Mouse (Mus musculus) left cerebral cortex, postnatal 4 days (tissue): ENCODE measurements at regions not wholly inside any gene's neighbourhood (a gene's known extent, or its start where the extent isn't known, plus 50 kb on each side); places are given as distances from the start of the nearest gene placed in this dataset.
"Not testable (repeated sequence)": the region's sequence is repeated elsewhere in the genome, so short reads cannot be mapped to it uniquely, and the experiment has no call there.

Experiments
- DNase-seq: peaks from one replicate; pipeline ENCODE4 v3.0.0-alpha.2; 2022
- intact Hi-C: fragments of 180-260 bp; cut with DNase I; formaldehyde crosslinking; loops from one replicate; pipeline ENCODE4 v1.15.1; 2025

DNA sequence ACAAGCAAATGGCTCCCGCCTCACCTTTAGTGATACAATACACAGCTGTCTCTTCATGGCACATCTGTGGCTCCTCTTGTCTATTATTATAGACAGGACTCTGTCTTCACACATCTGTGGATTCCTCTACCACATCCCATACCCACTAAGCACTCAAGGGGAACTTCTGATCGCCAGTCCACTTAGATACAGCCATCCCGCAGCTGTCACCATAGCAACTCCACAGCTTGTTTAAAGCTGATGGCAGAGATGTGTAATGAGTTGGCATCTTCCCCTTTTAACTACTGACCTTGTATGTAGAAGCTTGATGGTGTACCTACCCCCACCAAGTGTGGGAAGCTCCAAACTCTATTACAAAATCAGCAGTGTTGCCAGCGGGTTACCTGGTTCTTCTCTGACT, 109.5 kb upstream of the Pfn2 start:
- intact Hi-C loops: no loop called here

DNA sequence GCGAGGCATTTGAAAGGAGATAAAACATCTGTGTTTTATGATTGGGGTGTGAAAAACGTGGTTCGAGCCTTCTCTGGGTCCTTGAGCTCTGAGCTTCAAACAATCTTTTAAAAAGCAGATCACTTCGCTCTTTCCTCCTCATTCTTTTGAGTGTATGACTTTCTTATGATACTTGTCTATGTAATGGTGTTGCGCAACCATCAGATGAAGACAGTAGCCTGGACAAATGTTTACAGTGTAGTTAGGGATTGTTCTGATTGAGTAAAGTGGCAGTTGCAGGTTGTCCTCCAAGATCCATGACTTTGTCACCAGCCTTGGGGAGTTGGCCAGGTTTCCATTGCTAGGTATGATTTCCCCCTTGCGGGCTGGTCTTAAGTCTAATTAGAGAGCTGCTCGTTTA, 116.1 kb upstream of the Pfn2 start:
- intact Hi-C loops: no loop called here
- no peak for DNase-seq

More for the DNA sequence above, 109.5 kb upstream of the Pfn2 start:
- no peak for DNase-seq

DNA sequence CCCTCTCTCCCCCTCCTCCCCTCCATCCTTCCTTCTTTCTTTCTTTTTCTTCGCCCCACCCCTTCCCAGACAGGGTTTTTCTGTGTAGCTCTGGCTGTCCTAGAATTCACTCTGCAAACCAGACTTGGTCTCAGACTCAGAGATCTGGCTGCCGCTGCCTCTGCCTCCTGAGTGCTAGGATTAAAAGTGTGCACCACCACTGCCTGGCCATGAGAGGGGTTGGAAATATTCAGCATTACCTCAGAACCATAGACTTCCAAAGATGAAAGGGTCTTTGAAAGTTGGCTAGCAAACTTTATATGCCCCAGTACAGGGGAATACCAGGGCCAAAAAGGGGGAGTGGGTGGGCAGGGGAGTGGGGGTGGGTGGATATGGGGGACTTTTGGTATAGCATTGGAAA, 122.7 kb upstream of the Pfn2 start:
- DNase-seq, intact Hi-C loops: not testable (repeated sequence)

DNA sequence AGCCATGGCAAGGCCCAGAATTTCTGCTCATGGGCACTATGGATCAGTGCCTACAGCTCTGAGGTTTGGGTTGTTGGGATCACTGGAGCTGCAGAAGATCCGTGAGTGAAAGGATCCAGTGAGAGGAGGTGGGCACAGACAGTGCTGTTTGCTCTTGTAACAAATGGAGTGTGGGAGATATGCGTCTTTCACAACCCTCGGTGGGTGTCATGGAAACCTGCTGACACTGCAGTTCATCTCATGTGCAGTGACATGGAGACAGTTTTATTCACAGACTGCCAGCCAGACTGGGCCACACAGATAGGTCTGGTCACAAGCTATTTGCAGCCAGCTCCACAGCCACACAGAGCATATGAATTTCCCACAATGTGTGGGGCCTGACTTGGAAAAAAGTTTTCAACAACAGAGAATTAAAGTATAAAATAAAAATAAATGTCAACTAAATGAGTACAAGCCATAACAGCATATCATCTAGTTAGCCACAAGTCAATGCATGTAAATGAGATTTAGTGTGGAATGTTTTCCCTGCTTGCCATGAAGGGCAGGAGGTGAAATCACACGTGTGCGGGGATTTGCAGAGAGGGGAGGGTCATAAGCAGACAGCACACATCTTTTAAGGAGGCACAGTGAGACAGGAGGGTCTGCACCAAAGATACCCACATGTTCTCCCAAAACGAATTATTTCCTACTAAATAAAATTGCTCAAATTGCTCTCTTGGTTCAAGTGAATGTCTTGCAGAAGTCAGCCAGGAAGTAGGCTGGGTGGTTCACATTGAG, 124.8 kb upstream of the Pfn2 start:
- DNase-seq: peak; percentile 39
- intact Hi-C loops: no loop called here

DNA sequence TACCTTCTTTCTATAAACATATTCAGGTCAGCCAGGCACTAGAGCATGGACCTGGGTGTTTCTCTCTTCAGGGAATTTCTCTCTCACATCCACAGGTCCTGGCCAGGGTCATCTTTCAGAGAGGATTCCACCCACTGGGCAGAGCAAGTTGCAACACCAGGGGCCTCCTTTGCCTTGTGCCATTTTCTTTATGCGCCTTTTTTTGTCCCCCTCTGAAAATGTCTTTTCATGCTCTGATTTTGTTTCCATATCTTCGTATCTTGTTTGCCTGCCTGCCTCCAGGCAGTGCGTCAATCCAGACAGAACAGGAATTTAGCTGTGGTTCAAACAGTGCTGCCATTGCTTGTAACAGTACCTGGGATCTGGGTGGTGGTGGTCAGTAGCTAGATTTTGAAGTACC, 125.7 kb upstream of the Pfn2 start:
- no peak for DNase-seq
- intact Hi-C loops: no loop called here

DNA sequence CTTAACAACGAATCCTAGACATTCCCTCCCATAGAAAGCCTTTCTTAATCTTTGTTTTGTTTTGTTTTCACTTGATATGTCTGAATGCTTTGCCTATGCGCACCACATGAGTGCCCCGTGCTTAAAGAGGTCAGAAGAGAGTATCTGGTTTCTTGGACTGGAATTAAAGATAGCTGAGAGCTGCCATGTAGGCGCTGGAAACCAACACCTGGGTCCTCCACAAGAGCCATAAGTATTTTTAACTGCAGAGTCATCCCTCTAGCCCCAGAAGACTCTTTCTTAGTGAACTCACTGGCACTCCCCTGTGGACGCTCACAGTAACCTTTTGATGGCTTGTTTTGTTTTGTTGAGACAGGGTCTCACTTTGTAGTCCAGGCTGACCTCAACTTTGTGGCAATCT, 127.5 kb upstream of the Pfn2 start:
- intact Hi-C loops: no loop called here
- no peak for DNase-seq

DNA sequence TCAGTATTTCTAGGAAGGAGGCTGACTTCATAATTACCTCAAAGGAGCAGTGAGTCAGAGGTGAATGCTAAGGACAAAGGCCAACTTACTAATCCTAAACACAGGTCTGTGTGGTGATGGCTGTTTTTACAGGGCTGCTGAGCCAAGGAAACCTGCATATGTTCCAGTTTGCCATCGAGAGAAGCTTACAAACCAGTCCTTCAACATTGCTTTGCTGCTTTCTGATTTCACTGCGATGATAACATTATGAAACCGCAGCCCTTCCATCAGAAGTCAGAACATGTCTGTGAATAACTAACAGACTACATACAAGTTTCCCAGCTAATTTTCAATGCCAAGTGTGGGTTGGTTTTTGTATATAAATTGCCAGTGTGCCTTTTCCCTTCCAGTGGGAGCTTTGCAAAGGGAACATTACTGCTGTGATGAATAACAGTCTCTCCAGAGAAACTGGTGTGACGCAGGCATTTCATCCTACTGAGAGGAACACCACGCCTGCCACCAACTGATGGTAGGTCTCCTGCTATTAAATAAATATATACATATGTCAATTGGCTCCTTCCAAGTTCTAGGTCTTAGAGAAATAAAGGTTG, 128.9 kb upstream of the Pfn2 start:
- DNase-seq: no peak
- intact Hi-C loops: no loop called here

DNA sequence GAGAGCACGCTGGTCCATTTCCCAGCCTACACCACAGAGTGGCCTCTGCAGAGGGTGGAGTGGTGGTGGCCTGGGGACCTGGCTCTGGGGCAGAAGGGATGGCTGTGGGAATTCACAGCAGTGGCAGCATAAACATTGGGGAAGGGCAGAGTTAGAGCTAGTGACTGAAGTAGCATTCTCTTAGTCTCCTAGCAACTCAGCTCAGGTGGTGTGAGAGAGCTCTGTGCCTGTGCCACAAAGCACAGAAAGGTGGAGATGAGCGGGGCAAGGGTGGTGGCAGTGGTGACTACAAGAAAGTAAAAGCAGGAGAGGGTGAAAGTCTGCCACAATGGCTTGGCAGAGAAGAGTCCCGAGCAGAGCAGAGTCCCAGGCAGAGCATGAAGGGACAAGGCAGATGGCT, 140.3 kb upstream of the Pfn2 start:
- DNase-seq: no peak
- intact Hi-C loops: no loop called here

DNA sequence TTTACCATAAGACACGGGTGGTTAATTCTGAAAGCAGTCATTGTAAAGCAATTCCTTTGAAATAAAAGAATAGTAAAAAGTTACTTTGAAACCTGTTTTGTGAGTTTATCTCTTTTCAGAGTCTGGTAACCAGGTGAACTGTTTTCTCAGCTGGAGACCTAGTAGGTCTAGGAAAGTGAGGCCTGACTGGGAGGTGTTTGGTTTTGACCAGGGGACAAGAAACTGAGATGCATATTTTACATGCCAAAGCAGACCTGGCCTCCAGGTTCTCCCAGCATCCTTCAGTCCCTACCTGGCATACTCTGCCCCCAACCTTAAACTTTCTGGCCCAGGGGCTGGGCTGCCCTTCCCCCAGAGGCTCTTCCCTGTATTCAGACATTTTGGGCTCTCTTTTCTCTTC, 142.9 kb upstream of the Pfn2 start:
- intact Hi-C loops: no loop called here
- no peak for DNase-seq

DNA sequence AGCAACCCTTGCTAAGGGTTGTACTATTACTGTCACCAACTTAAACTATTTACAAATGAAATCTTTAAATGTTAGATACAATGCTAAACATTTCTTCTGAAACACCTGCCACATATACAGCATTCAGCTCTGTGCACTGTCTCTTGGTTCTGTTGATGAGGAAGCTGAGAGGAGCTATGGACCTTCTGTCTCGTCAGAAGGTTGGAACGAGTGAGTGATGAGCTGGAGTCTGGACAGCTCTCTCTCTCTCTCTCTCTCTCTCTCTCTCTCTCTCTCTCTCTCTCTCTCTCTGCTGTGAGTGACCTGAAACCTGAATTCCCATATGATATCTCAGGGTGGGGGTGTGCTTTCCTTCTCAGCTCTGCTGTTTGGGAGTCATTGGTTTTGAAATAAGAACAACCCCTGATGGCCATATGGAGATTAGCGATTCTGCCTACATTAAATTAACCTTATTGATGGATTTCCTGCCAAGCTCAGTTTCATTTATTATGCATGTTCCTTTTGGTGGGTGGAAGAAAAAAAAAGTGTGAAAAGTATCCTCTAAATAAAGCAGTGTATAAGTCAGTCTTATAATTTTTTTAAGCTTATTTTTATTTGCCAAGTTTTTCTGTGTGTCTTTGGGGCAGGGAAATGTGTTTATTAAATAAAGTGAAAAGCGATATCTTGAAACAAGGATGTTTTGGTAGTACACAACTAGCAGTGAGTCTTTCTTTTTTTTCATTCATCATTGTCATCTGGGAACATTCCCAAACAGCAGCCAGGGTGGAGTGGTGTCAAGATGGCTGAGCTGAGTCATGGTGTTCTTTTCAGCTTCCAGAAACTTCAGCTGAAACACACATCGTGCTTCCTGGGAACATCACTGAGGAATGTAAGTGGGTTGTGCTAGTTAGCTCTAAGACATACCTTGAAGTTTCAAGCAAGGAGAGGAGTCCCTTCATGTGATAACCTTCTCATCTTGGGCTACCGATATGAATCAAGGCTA, 150.5 kb upstream of the Pfn2 start:
- DNase-seq: no peak
- intact Hi-C loops: no loop called here

DNA sequence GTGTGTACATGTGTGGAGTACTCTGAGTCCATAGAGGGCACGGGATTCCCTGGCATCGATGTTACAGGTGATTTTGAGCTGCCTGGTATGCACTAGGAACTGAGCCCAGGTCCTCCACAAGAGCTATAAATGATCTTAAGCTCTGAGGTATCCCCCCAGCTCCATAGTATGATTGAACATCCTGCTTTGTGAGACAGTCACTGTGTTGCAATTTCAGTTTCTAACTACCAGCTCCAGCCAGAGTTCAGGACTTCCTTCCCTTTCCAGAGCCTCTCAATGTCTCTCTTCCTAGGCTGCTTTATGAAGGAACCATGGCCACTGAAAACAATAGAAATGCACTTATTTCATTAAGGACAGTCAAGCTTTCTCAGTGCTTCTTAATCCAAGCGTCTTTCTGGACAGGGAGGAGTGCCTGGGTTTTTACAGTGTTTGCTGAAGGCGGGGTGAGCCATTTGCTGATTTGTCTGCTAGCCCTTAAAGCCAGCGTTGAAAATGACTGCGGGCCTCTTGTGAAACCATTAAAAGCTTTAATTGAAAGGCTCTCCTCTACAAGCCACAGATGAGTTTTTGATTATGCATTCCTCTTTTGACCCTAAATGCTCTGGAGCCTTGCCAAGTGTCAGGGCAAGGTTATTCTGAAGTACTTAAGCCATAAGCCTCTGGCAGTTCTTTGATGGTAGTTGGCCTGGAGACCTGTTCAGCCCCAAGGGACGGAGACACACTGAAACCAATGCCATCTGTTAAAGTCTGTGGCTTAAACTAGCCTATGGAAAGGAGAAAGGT, 155.1 kb upstream of the Pfn2 start:
- intact Hi-C loops: no loop called here

DNA sequence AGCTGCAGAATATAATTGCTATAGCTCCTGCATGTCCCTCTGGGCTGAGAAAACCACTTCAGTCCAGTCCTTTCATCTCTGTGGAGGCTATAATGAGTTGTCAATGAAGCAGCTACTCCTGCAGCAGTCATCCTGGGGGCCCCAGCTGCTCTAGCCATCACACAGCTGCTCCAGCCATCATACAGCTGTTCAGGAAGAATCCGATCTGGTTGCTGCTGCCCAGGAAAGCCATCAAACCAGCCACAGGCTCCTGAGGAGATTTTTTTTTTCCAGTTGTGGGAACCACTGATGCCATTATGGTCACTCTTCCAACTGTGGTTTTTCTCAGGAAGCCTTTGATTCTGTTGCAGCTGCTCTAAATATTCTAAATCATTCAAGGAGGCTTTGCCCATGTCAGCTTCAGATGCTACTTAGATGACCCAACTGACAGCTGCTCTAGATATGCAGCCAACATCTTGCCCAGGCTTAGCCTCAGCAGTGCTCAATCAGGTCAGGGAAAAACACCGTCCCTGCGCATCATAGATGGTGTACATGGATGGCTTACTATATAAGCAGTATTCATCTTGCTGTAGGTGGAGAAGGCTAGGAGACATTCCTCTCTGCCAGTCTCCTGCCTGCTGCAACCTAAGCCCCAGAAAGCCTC, 177.0 kb upstream of the Pfn2 start:
- DNase-seq: no peak
- intact Hi-C loops: no loop called here

More for the DNA sequence above, 155.1 kb upstream of the Pfn2 start:
- peak; percentile 29 for DNase-seq

DNA sequence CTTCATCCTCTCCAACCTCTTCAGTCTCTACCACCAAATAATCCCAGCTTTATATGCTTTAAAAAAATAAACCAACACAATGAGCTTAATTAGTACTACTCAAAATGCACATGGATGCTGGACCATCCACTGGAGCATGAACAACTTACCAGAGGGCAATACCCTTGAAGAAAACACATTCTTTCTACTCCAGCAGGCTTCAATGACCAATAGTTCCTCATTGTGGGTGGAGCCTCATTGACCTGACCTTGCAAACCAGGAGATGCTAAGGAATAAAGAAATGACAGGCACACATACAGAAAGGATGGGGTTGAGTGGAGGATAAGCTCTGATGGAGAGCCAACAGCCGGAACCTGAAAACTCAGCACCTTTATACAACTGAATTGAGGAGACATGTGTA, 201.7 kb upstream of the Pfn2 start:
- DNase-seq: no peak
- intact Hi-C loops: no loop called here

DNA sequence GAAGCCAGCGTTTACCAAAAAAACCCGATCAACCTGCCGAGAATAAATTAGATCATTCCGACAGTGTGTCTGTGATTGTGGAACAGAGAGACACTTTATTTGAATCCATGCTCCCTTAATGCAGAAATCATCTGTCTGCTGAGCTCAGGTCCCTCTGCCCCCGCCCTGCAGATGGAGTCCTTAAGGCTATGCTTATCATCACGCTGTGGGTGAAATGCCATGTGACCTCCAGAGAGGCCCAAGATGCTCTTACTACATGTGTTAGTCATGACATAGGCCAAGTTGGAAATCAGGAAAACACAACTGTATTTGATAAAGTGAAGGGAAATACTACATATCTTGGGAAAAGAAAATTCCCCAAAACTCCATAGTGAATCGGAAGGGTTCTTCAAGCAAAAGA, 206.8 kb upstream of the Pfn2 start:
- no peak for DNase-seq
- intact Hi-C loops: no loop called here

DNA sequence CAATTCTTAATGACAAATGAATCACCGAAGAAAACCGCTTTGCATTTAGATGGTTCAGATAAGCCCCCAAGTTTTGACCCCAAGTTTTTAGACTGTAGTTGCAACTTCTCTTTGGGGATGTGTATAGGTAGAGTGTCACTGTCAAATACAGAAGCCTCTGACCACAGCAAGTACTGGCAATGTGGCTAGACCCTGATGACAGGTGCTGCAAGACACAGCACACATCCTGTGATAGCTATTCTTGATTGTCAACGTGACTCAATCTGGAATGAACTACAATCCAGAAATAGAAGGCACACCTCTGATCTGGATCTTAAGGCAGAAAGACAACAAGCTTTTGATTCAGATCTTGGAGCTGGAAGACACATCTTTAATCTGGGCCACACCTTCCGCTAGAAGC, 207.3 kb upstream of the Pfn2 start:
- intact Hi-C loops: no loop called here
- DNase-seq: no peak

DNA sequence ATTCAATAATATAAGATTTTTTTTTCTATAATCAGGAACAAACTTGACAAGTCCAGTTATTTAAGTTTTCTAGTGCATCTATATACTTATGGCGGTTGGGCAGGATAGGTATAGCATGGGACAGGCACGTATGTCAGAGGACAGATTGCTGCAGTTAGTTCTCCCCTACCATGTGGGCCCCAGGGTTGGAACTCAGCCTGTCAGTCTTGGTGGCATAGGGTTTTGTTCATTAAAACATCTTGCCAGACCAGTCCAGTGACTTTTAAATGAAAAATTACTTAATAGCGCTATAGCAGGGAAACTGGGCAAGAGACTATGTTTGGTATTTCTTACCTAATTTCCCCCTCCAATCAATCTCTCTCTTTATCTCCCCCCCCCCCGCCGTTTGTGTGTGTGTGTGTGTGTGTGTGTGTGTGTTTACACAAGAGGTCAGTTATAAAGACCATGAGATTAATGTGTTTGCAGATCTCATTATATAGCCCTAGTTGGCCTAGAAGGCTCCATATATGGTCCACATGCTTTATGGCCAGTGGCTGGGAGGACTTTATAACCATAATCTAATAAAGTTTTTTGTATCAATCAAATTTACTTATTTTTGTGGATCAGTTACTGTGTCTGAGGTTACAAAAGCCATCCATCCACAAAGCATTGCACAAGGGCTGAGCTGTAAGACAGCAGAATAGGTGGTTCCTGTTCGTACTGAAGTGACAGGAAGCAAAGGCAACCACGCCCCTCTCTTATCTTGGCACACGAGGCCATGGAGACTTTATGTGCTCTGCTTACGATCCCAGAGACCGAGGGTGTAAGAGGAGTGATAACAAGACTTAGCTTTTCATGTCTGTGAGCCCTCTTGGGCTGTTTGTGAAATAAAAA, 208.5 kb upstream of the Pfn2 start:
- DNase-seq: no peak
- intact Hi-C loops: no loop called here

DNA sequence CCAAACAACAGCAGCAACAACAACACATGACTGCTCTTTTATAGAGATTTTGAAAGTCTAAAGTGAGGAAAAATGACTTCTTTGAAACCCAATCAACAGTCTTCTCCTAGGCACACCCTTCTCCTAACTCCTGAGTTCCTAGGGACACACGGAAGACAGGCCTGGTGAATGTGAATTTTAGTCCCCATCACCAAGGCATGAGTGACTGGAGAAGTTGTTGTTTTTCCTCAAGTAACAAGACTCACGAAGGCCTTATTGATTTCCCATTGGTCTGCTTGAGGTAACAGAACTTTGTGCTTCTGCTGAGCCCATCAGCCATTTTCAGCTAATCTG, 209.2 kb upstream of the Pfn2 start:
- DNase-seq: no peak
- intact Hi-C loops: no loop called here

DNA sequence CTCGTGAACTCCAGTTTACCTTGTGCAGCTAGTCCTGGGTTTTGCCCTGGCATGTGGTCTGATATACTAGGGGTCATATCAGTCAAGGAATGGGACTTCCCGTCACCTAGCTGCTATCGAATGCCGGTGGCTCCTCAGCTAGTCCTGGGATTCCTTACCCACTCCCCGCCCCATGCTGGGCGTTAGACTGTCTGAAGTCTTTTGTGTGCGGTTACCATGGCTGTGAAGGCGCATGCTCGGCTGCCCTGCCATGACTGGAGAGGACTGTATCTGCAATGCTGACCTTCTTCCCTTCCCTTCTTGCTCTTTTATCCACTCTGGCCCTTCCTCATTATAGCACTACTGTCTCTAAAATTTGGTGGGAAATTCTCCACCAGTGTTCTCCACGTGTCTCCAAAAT, 210.3 kb upstream of the Pfn2 start:
- intact Hi-C loops: no loop called here
- peak; percentile 1 for DNase-seq

DNA sequence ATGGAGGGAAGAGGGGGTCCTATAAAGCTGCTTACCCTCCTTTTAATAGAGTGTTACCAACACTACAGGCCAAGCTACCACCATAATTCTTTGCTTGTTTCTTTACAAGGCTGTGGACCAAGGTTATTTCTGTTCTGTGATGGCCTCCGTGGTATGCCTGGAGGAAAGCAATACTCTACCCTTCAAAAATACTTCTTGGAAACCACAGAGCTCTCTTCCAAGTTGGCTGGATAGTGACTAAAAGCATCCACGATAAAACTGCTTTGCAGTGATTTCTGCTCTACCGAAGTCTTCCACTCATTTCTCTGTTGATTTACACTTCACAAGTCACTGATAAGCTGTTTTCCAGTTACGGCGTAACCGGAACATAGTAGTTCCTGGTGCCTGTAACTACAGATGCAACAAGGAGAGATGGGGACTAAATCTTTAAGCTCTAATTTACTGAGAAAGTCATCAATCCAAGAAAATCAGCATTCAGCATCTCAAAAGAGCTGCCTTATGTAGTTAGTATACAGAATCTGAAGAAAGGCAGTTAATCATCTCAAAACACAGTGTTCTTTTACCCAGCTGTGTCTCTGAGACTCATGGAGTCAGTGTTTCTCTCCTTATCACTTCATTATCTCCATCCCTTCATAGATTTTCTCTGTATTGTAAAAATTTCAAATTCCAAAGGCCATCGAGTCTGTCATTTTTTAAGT, 216.1 kb upstream of the Pfn2 start:
- intact Hi-C loops: no loop called here
- no peak for DNase-seq
